Comparison of ENCODE assay signal across 12 mouse cellular contexts in the genomic region with DNA sequence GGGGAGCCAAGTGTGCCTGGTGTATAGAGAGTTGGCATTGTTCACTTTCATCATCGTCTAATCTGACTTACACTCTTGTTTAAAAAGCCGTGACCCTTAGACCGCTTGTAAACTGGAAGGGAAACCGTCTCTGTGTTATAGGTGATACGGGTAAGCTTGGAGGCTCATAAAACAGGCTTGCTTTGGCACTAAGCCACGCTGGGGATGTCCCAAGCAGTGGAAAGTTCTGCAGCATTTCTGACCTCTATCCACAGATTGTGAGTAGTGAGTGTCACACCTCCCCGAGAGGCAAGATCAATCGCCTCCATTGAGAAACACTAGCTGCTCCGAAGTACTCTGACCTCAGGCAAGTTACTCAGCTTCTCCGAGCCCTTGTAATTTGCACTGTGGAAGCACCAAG. TPM values are rescaled to one million over a fixed set of nuclear protein-coding genes. Genes with fewer than 3 reads are reported as not detected.
DNase-seq lines count a peak whose midpoint lies in the region; ATAC-seq and TF ChIP-seq lines count a peak whose summit lies in the region.
"Had no signal": no experiment of that assay in that cellular context is flagged by ENCODE, and none has a peak within 500 bp of the region (broad histone marks: within the 10 kb centered on the region; RNA-seq: fewer than 3 reads in every experiment).

No protein-coding gene starts in this region.

- no peaks in the 10 kb centered on the region for H3K9me3 ChIP-seq in liver, postnatal 0 days (ENCODE audit: low read length)
- no peaks in the 10 kb centered on the region for H3K9me3 ChIP-seq in intestine, embryonic 16.5 days (ENCODE audit: control insufficient read depth, low read length)
- H3K9me3 ChIP-seq: forebrain, embryonic 15.5 days had no signal

- H3K4me2 ChIP-seq in liver, postnatal 0 days (ENCODE audit: low read depth, low read length), result no peak overlapping the region
- H3K4me2 ChIP-seq in intestine, embryonic 16.5 days (ENCODE audit: low read depth, low read length), result no peak overlapping the region
- H3K4me2 ChIP-seq: forebrain, embryonic 15.5 days; midbrain, embryonic 11.5 days had no signal

- no peaks in the 10 kb centered on the region for H3K36me3 ChIP-seq in liver, postnatal 0 days (replicated peaks; ENCODE audit: insufficient read depth, low read length)
- H3K36me3 ChIP-seq in intestine, embryonic 16.5 days (ENCODE audit: control insufficient read depth, insufficient read depth, low read length), result no peaks in the 10 kb centered on the region
- H3K36me3 ChIP-seq: forebrain, embryonic 15.5 days had no signal

- no peak overlapping the region for H3K4me3 ChIP-seq in liver, postnatal 0 days (ENCODE audit: low read depth, low read length)
- no peak overlapping the region for H3K4me3 ChIP-seq in intestine, embryonic 16.5 days (ENCODE audit: low read length)
- H3K4me3 ChIP-seq in cerebellum, adult 2 months (replicated peaks; ENCODE audit: insufficient read depth, low read depth, low read length), result no peak overlapping the region
- H3K4me3 ChIP-seq: forebrain, embryonic 15.5 days had no signal

- H3K4me1 ChIP-seq in liver, postnatal 0 days (ENCODE audit: insufficient read depth), result peaks cover 7% of the 10 kb centered on the region
- H3K4me1 ChIP-seq in intestine, embryonic 16.5 days (ENCODE audit: control insufficient read depth, insufficient read depth, low read length), result peaks cover 13% of the 10 kb centered on the region
- H3K4me1 ChIP-seq in cerebellum, adult 2 months (ENCODE audit: control insufficient read depth, insufficient read depth, low read length), result no peaks in the 10 kb centered on the region

- peak; percentile 86 for ATAC-seq in liver, postnatal 0 days
- ATAC-seq in intestine, embryonic 16.5 days, result peak; percentile 88
- ATAC-seq: forebrain, embryonic 15.5 days had no signal

- H3K27me3 ChIP-seq in liver, postnatal 0 days (ENCODE audit: insufficient read depth, low read length), result no peaks in the 10 kb centered on the region
- no peaks in the 10 kb centered on the region for H3K27me3 ChIP-seq in intestine, embryonic 16.5 days (replicated peaks; ENCODE audit: control insufficient read depth, insufficient read depth, low read length)
- no peaks in the 10 kb centered on the region for H3K27me3 ChIP-seq in cerebellum, adult 2 months (ENCODE audit: control insufficient read depth, insufficient read depth, low read length)
- H3K27me3 ChIP-seq: forebrain, embryonic 15.5 days had no signal

- no peak for TF ChIP-seq EP300 in liver, postnatal 0 days (IDR thresholded peaks at IDR 0.05; ENCODE audit: low read depth)

- H3K9ac ChIP-seq in liver, postnatal 0 days (replicated peaks), result no peak overlapping the region
- no peak overlapping the region for H3K9ac ChIP-seq in intestine, embryonic 16.5 days (ENCODE audit: low read depth, low read length)
- H3K9ac ChIP-seq: forebrain, embryonic 15.5 days had no signal

- no peak overlapping the region for H3K27ac ChIP-seq in liver, postnatal 0 days (ENCODE audit: low read depth)
- H3K27ac ChIP-seq in intestine, embryonic 16.5 days (ENCODE audit: low read length), result no peak overlapping the region
- no peak overlapping the region for H3K27ac ChIP-seq in cerebellum, adult 2 months (ENCODE audit: insufficient read depth, low read length)
- H3K27ac ChIP-seq: forebrain, embryonic 15.5 days had no signal

- no peak for TF ChIP-seq CTCF in liver, postnatal 0 days (IDR thresholded peaks at IDR 0.05; ENCODE audit: low read depth)
- no peak for TF ChIP-seq CTCF in cerebellum, adult 2 months (IDR thresholded peaks at IDR 0.05; ENCODE audit: borderline replicate concordance, insufficient read depth, low read depth, low read length)

- TF ChIP-seq POLR2A in cerebellum, adult 2 months (IDR thresholded peaks at IDR 0.05; ENCODE audit: borderline replicate concordance, insufficient read depth, low read length), result no peak

- DNase-seq in liver, postnatal 0 days, result peak; percentile 61
- no peak for DNase-seq in liver
- peak; percentile 63 for DNase-seq in adrenal gland, adult 8-10 months
- peak; percentile 94 for DNase-seq in large intestine, adult 2 months (ENCODE audit: low read depth, low spot score)
- DNase-seq in cerebellum, adult 2 months, result no peak
- no peak for DNase-seq in thymus, postnatal 14 days
- DNase-seq in retina, postnatal 1 day, result no peak
- DNase-seq: cerebellum, postnatal 36 days; heart, adult 11 months had no signal

- WGBS in liver, postnatal 0 days (ENCODE audit: insufficient replicate concordance), result 68% methylated on average over 10 of the region's 10 CpGs
- 40% methylated on average over 10 of the region's 10 CpGs for WGBS in intestine, embryonic 16.5 days
- 19% methylated on average over 10 of the region's 10 CpGs for WGBS in large intestine, adult 2 months
- 81% methylated on average over 10 of the region's 10 CpGs for WGBS in cerebellum, adult 2 months

RNA-seq across cellular contexts. Expression of a gene that starts 47.3 kb away (rescaled TPM):
- polyA plus RNA-seq in liver, postnatal 0 days (2015; fragmentation: Nextera tagmentation; extraction: Ambion mirVana), result 0.40 and 0.45 TPM in 2 replicates
- 10 to 100 TPM; 42.6 to 79.6 (median 61.1) TPM for total RNA-seq in adrenal gland, adult 8-10 months (2022)
- 0.80 and 0.88 TPM in 2 replicates for polyA plus RNA-seq in intestine, embryonic 16.5 days (2015; fragmentation: Nextera tagmentation; extraction: Ambion mirVana)
- polyA plus RNA-seq in large intestine, adult 2 months (2012; rRNA removed), result 4.3 and 5.2 TPM in 2 replicates
- polyA plus RNA-seq in cerebellum, adult 2 months (2012; rRNA removed), result 21.1 and 22.6 TPM in 2 replicates

Comparison
In these comparisons a context has a peak if more than half of its experiments do, and no peak if none do; other contexts are left out.
1. DNase-seq: peak in liver, postnatal 0 days (single experiment), adrenal gland, adult 8-10 months (single experiment) and large intestine, adult 2 months (single experiment); none in liver (single experiment), cerebellum, adult 2 months (0 of 2), thymus, postnatal 14 days (single experiment) and retina, postnatal 1 day (single experiment).